Mouse (Mus musculus) E14TG2a.4 (cell line): ENCODE results near the gene Gm49333.

Experiments used
- H3K27me3 ChIP-seq: 2 replicates; pipeline ENCODE4 v1.6.1; 2014; ENCODE audit warnings: low read length, control low read depth; ENCODE audit not compliant: insufficient read depth
- H3K36me3 ChIP-seq: 2 replicates; pipeline ENCODE4 v1.6.1; 2014; ENCODE audit warnings: low read length, control low read depth; ENCODE audit not compliant: insufficient read depth
- H3K4me1 ChIP-seq: replicated peaks from 2 replicates; pipeline ENCODE4 v1.6.1; 2014; ENCODE audit warnings: low read depth, low read length, control low read depth
- H3K4me3 ChIP-seq: replicated peaks from 2 replicates; pipeline ENCODE4 v1.5.1; 2014; ENCODE audit warnings: mild to moderate bottlenecking, low read length
- H3K9me3 ChIP-seq: 2 replicates; pipeline ENCODE4 v1.6.1; 2014; ENCODE audit warnings: low read length, control low read depth
- CTCF ChIP-seq: conservative IDR thresholded peaks from 2 replicates; pipeline ENCODE4 v1.5.1; 2014; ENCODE audit warnings: low read length
- NANOG ChIP-seq: IDR thresholded peaks from 2 replicates; pipeline ENCODE4 v1.6.1; 2014; ENCODE audit warnings: borderline replicate concordance, low read length, mixed read lengths
- POU5F1 ChIP-seq: IDR thresholded peaks from 2 replicates; pipeline ENCODE4 v1.6.1; 2014; ENCODE audit warnings: low read length, borderline replicate concordance

Gm49333 gene

DNA sequence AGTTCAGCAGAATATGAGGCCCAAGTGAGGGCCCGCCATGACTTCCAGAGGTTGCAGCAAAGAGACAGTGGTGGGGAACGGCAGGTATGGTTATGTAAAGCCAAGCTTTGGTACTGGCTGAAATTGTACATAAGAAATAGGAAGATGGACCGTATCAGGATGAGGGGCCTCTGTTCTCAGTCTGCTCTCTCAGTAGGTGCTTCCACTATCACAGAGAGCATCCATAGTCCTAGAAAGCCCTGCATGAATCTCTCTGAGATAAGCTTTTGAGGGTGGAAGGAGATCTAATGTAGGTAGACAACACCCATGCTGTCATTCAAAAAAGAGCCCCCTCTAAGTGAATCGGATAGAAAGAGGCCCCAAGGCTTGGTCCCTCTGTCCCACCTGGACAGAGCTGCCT, 15.7 kb upstream of the Gm49333 start:
- Histone ChIP-seq H3K36me3 (no peaks in the 10 kb centered on the region), H3K4me3 (no peak overlapping the region), H3K9me3 (no peaks in the 10 kb centered on the region), H3K4me1 (peaks cover 13% of the 10 kb centered on the region), H3K27me3 (peaks cover 73% of the 10 kb centered on the region)
- no peak for TF ChIP-seq NANOG
- no peak for TF ChIP-seq POU5F1
- no peak for TF ChIP-seq CTCF

GRCm38 (mm10) chr16:20596687-20597441, 14.5 kb upstream of the Gm49333 start:
- H3K4me3 ChIP-seq = no peak overlapping the region
- peaks cover 9% of the 10 kb centered on the region for H3K4me1 ChIP-seq
- TF ChIP-seq NANOG (no peak), CTCF (no peak), POU5F1 (no peak)
- peaks cover 64% of the 10 kb centered on the region for H3K27me3 ChIP-seq
- H3K36me3 ChIP-seq = no peaks in the 10 kb centered on the region
- no peaks in the 10 kb centered on the region for H3K9me3 ChIP-seq

- peaks cover 20% of the 10 kb centered on the region for H3K36me3 ChIP-seq
- TF ChIP-seq POU5F1 (no peak), NANOG (no peak), CTCF (no peak)
- peaks cover 30% of the 10 kb centered on the region for H3K4me1 ChIP-seq
- peaks cover 30% of the 10 kb centered on the region for H3K27me3 ChIP-seq
- H3K9me3 ChIP-seq = no peaks in the 10 kb centered on the region
- H3K4me3 ChIP-seq = no peak overlapping the region
Observed at GRCm38 (mm10) chr16:20600511-20600910, 10.9 kb upstream of the Gm49333 start.

DNA sequence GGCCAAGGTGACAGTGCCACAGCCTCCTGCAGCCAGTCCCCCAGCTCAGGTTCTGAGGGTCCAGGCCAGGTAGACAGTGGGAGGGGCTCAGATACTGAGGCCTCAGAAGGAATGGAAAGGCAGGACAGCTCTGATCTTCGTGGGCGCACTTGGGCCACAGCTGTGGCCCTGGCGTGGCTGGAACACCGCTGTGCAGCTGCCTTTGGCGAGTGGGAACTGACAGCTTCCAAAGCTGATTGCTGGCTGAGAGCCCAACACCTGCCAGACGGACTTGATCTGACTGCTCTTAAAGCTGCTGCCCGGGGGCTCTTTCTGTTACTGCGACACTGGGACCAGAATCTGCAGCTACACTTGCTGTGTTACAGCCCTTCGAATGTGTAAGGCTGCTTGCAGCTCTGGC, 6.7 kb upstream of the Gm49333 start:
- Histone ChIP-seq H3K9me3 (no peaks in the 10 kb centered on the region), H3K4me3 (no peak overlapping the region), H3K36me3 (peaks cover 59% of the 10 kb centered on the region), H3K4me1 (peaks cover 71% of the 10 kb centered on the region), H3K27me3 (peaks cover 4% of the 10 kb centered on the region)
- TF ChIP-seq NANOG (no peak), POU5F1 (no peak), CTCF (no peak)

GRCm38 (mm10) chr16:20610501-20611356, 681 bp upstream of the Gm49333 start:
- Histone ChIP-seq H3K4me1 (peaks cover 64% of the 10 kb centered on the region), H3K4me3 (peak overlapping the region; percentile 97), H3K36me3 (peaks cover 59% of the 10 kb centered on the region), H3K9me3 (no peaks in the 10 kb centered on the region), H3K27me3 (no peaks in the 10 kb centered on the region)
- no peak for TF ChIP-seq NANOG
- TF ChIP-seq CTCF = no peak
- no peak for TF ChIP-seq POU5F1

DNA sequence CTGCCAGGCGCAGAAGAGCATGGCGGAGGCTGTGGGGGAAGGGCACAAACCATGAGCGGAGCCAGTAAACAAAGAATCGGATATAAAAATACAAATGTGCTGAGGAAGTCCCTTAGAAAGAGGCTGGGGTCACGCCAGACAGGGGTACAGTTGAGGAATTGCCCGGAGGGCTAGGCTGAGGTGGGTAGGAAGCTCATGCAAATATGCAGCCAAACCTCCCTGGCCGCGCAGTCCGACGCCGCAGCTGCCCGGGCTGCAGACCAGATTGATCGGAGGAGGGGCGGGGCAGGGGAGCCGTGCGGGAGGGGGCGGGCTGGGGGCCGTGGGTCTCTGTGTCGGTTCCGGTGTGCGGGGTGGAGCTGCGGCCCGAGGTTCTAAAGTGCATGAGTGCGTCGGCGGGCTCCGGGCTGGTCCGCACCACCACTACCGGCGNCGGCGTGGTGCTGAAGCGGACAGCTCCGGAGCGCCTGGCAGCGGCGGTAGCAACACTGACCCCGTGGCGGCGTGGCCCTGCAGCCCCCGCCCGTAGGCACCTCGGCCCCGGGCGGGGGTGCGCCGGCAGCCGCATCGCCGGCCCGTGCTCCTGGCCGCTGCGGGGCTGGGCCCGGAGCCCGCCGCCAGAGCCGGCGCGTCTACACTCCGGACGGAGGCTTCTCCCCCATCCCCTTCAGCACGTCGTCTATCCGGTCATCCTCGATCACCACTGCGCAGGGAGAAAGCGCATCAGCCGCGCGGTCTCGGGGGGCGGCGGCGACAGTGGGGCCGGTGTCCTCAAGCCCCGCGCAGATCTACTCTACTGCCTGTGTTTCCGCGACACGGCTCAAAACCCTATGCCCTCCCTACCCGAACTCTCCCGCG, 8.4 kb downstream of the Gm49333 start:
- Histone ChIP-seq H3K36me3 (peaks cover 29% of the 10 kb centered on the region), H3K4me3 (peak overlapping the region; percentile 89), H3K4me1 (peaks cover 36% of the 10 kb centered on the region), H3K9me3 (no peaks in the 10 kb centered on the region), H3K27me3 (peaks cover 58% of the 10 kb centered on the region)
- no peak for TF ChIP-seq POU5F1
- no peak for TF ChIP-seq NANOG
- no peak for TF ChIP-seq CTCF

GRCm38 (mm10) chr16:20620399-20620735, 9.0 kb downstream of the Gm49333 start:
- Histone ChIP-seq H3K36me3 (peaks cover 28% of the 10 kb centered on the region), H3K9me3 (no peaks in the 10 kb centered on the region), H3K27me3 (peaks cover 58% of the 10 kb centered on the region), H3K4me1 (peaks cover 36% of the 10 kb centered on the region), H3K4me3 (peak overlapping the region; percentile 89)
- TF ChIP-seq POU5F1 (no peak), NANOG (no peak), CTCF (no peak)

DNA sequence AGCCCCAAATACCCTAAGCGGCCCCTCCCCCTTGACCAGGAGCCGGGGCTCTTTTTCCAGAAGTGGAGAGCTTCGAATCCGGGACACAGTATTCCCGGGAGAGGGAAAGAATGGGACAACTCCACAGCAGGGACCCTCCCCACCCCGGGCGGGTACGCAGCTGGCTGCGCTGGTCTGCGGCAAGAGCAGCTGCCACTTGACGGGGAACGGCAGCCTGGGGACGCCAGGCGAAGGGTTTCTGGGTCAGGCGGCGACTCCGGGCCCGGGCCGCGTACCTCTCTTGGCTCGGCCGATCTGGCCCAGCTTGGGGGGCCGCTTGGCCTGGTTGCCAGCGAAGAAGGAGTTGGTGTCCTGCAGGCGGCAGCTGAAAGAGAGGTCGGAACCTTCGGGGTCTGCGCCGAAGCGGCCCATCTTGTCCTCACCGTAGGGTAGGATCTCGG, 9.4 kb downstream of the Gm49333 start:
- no peak for TF ChIP-seq POU5F1
- TF ChIP-seq CTCF = no peak
- no peak for TF ChIP-seq NANOG
- no peaks in the 10 kb centered on the region for H3K9me3 ChIP-seq
- H3K4me1 ChIP-seq = peaks cover 33% of the 10 kb centered on the region
- H3K36me3 ChIP-seq = peaks cover 28% of the 10 kb centered on the region
- peak overlapping the region; percentile 89 for H3K4me3 ChIP-seq
- peaks cover 58% of the 10 kb centered on the region for H3K27me3 ChIP-seq
